Mouse (Mus musculus): ENCODE data around the gene Gramd1a. TPM values are rescaled to one million over a fixed set of nuclear protein-coding genes. Genes with fewer than 3 reads are reported as not detected.
A peak's percentile ranks its signal among the peaks of the same experiment; 100 is the strongest.

Gene Gramd1a
- polyA plus RNA-seq, 1 experiment from 2014 or later, result 212 TPM

DNA sequence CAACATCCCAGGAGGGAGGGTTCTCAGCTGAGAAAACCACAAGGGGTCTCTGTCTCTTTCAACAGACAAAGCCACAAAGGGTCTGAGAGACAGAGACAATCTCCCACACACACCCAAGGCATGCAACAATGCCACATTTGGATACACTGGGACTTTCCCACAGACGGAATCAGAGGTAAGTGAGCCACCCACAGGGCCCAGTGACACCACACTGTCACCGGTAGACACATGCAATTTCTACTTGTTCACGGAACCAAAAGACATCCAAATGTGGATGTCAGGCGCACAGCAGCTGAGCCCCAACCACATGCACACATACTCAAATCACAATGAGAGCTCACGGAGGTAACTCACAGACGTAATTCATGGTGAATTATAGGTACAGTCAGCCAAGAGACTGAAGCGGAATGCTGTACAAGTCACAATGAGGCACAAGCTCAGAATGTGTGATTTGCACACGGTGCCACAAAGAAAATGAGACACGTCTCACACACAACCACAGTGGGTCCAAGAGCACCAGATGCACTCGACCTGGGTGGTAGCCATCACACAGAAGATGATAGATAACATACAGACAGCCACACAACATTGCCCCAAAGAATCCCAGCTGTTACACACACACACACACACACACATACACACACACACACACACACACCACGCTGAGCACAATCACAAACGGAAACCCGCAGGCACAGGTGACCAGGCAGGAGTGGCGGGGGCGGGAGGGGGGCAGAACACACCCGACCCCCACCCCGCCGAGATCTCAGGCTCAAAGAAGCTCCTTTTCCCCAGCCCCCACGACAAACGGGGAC, 5.7 kb downstream of the Gramd1a start:
- Histone ChIP-seq H3K4me3 (replicated peaks) (peak overlapping the region; percentile 76), H3K36me3 (no peaks in the 10 kb centered on the region), H3K4me2 (peak overlapping the region; percentile 83), H3K9ac (replicated peaks) (peak overlapping the region; percentile 99), H3K4me1 (peaks cover 54% of the 10 kb centered on the region), H3K27me3 (replicated peaks) (no peaks in the 10 kb centered on the region), H3K27ac (replicated peaks) (peak overlapping the region; percentile 99), H3K9me3 (replicated peaks) (no peaks in the 10 kb centered on the region)
- WGBS, result under 1% methylated on average over 20 of the region's 20 CpGs
- ATAC-seq (ENCODE audit: low FRiP score), result peak; percentile 11; the same call in 1 of the 2 replicates

DNA sequence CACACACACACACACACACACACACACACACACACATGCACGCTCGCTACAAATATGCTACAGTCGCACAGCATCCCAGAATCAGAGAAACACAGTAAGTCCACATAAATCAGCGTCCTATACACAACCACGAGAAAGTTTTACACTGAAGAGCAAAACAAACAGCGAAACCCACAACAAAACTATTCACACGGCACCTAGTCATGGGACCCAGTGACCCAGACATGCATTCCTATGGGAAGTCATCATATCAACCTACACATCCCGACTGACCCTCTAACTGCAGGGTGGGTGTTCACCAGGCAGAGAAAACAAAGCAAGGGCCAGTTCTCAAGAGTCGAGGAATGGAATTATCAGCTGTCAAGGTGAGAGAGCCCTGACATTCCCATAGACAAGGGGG, 6.4 kb downstream of the Gramd1a start:
- Histone ChIP-seq H3K4me2 (peak overlapping the region; percentile 83), H3K9ac (replicated peaks) (peak overlapping the region; percentile 99), H3K27ac (replicated peaks) (peak overlapping the region; percentile 99), H3K27me3 (replicated peaks) (no peaks in the 10 kb centered on the region), H3K4me3 (replicated peaks) (peak overlapping the region; percentile 76), H3K36me3 (no peaks in the 10 kb centered on the region), H3K9me3 (replicated peaks) (no peaks in the 10 kb centered on the region), H3K4me1 (peaks cover 54% of the 10 kb centered on the region)
- WGBS, result 26% methylated on average over 9 of the region's 9 CpGs
- peak; percentile 0; the same call in 1 of the 2 replicates for ATAC-seq (ENCODE audit: low FRiP score)

- H3K27me3 ChIP-seq (replicated peaks), result no peaks in the 10 kb centered on the region
- H3K9me3 ChIP-seq (replicated peaks), result no peaks in the 10 kb centered on the region
- peak; percentile 5; the same call in 1 of the 2 replicates for ATAC-seq (ENCODE audit: low FRiP score)
These were observed 6.9 kb downstream of the Gramd1a start for GRCm38 (mm10) chr7:31148756-31149155.

GRCm38 (mm10) chr7:31148086-31148485, 7.6 kb downstream of the Gramd1a start:
- Histone ChIP-seq H3K27me3 (replicated peaks) (no peaks in the 10 kb centered on the region), H3K4me2 (peak overlapping the region; percentile 83), H3K36me3 (peaks cover 6% of the 10 kb centered on the region), H3K4me1 (peaks cover 54% of the 10 kb centered on the region), H3K4me3 (replicated peaks) (peak overlapping the region; percentile 76), H3K9me3 (replicated peaks) (no peaks in the 10 kb centered on the region), H3K9ac (replicated peaks) (peak overlapping the region; percentile 99), H3K27ac (replicated peaks) (peak overlapping the region; percentile 99)
- 63% methylated on average over 3 of the region's 3 CpGs for WGBS
- no peak for ATAC-seq (ENCODE audit: low FRiP score)

More at GRCm38 (mm10) chr7:31148756-31149155, 6.9 kb downstream of the Gramd1a start:
- WGBS, result 2% methylated on average over 9 of the region's 9 CpGs
- Histone ChIP-seq H3K4me3 (replicated peaks) (peak overlapping the region; percentile 76), H3K4me1 (peaks cover 54% of the 10 kb centered on the region), H3K36me3 (no peaks in the 10 kb centered on the region), H3K27ac (replicated peaks) (peak overlapping the region; percentile 99), H3K9ac (replicated peaks) (peak overlapping the region; percentile 99), H3K4me2 (peak overlapping the region; percentile 83)

DNA sequence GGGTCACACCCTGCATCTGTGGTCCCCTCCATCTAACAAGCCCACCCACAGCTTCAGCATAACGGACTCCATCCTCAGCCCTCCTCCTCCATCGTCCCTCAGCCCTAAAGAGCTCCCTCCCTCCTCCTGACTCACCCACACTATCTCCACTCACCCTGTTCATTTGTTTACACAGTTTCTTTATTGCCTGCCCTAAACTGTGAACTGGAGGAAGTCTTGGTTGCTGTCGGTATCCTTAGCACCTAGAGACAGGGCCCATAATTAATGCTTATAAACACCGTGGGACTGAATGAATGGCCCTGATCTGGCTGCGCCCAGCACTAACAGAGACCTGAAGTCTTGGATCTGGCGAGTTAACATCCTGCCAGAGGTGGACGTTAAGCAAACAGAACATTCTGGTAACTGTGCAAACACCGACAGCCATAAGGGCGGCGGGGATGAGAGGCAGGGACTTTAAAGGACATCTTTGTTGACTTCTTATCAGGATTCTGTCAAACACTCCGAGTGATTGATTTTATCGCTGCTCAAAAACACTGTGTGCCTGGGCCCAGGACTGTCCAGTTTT, 10.0 kb downstream of the Gramd1a start:
- peaks cover 43% of the 10 kb centered on the region for H3K4me1 ChIP-seq
- ATAC-seq (ENCODE audit: low FRiP score), result no peak

DNA sequence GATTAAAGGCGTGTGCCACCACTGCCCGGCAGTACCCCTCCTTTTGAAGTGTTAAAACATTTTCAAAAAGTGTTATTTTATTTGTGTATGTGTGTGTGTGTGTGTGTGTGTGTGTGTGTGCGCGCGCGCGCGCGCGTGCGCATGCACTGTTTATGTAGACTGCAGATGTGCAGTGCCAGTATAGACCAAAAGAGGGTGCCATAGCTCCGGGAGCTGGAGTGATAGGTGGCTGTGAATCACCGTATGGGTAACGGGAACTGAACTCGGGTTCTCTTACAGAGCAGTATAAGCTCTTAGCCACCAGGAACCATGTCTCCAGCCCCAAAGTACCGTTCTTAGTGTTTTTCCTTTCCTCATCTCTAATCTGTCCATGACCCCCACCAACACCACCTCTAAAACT, 10.8 kb downstream of the Gramd1a start:
- H3K4me3 ChIP-seq (replicated peaks), result no peak overlapping the region
- no peak overlapping the region for H3K27ac ChIP-seq (replicated peaks)
- WGBS, result 98% methylated on average over 16 of the region's 16 CpGs
- H3K9ac ChIP-seq (replicated peaks), result no peak overlapping the region
- no peak overlapping the region for H3K4me2 ChIP-seq
- H3K4me1 ChIP-seq, result peaks cover 43% of the 10 kb centered on the region
- no peak for ATAC-seq (ENCODE audit: low FRiP score)
- H3K27me3 ChIP-seq (replicated peaks), result no peaks in the 10 kb centered on the region
- no peaks in the 10 kb centered on the region for H3K9me3 ChIP-seq (replicated peaks)
- H3K36me3 ChIP-seq, result peaks cover 37% of the 10 kb centered on the region

More for the DNA sequence above, 10.0 kb downstream of the Gramd1a start:
- Histone ChIP-seq H3K4me3 (replicated peaks) (no peak overlapping the region), H3K36me3 (peaks cover 30% of the 10 kb centered on the region), H3K9me3 (replicated peaks) (no peaks in the 10 kb centered on the region), H3K27me3 (replicated peaks) (no peaks in the 10 kb centered on the region), H3K27ac (replicated peaks) (peak overlapping the region; percentile 23; the same call in 1 of the 2 replicates), H3K4me2 (no peak overlapping the region), H3K9ac (replicated peaks) (no peak overlapping the region)
- whole genome bisulfite sequencing, result 42% methylated on average over 12 of the region's 12 CpGs

- Histone ChIP-seq H3K4me2 (no peak overlapping the region), H3K4me1 (peaks cover 7% of the 10 kb centered on the region), H3K4me3 (replicated peaks) (no peak overlapping the region), H3K9ac (replicated peaks) (no peak overlapping the region), H3K27ac (replicated peaks) (no peak overlapping the region), H3K27me3 (replicated peaks) (no peaks in the 10 kb centered on the region), H3K9me3 (replicated peaks) (no peaks in the 10 kb centered on the region), H3K36me3 (peaks cover 76% of the 10 kb centered on the region)
- ATAC-seq (ENCODE audit: low FRiP score), result no peak
- WGBS, result 95% methylated on average over 10 of the region's 10 CpGs
These were observed 14.8 kb downstream of the Gramd1a start for GRCm38 (mm10) chr7:31140941-31141340.

GRCm38 (mm10) chr7:31140302-31140701, 15.4 kb downstream of the Gramd1a start:
- ATAC-seq (ENCODE audit: low FRiP score), result no peak
- H3K27me3 ChIP-seq (replicated peaks), result no peaks in the 10 kb centered on the region
- H3K4me1 ChIP-seq, result peaks cover under 1% of the 10 kb centered on the region; the same call in 1 of the 2 replicates
- peaks cover 83% of the 10 kb centered on the region for H3K36me3 ChIP-seq
- H3K4me2 ChIP-seq, result no peak overlapping the region
- no peak overlapping the region for H3K9ac ChIP-seq (replicated peaks)
- WGBS, result 87% methylated on average over 4 of the region's 4 CpGs
- no peak overlapping the region for H3K27ac ChIP-seq (replicated peaks)
- H3K4me3 ChIP-seq (replicated peaks), result no peak overlapping the region
- no peaks in the 10 kb centered on the region for H3K9me3 ChIP-seq (replicated peaks)

DNA sequence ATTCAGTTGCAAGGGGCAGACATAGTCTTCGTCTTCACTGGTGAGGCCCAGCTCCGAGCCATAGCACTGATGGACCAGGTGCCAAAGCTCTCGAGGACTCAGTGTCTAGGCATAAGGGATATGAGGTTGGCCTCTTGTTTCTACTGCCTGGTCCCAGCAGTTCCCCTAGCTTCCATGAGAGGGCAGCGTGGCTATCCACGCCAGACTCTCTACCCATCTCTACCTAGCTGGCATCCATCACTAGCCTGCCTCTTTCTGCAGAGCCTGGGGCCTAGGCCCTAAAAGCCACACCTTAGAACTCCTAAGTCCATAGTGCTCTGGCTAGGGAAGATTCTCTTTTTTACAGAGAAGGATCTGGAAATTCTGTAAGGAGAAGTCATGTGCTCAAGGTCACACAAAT, 15.9 kb downstream of the Gramd1a start:
- Histone ChIP-seq H3K27me3 (replicated peaks) (no peaks in the 10 kb centered on the region), H3K36me3 (peaks cover 88% of the 10 kb centered on the region), H3K4me2 (no peak overlapping the region), H3K9ac (replicated peaks) (no peak overlapping the region), H3K27ac (replicated peaks) (no peak overlapping the region), H3K9me3 (replicated peaks) (no peaks in the 10 kb centered on the region), H3K4me3 (replicated peaks) (no peak overlapping the region), H3K4me1 (no peaks in the 10 kb centered on the region)
- ATAC-seq (ENCODE audit: low FRiP score), result peak; percentile 48; the same call in 1 of the 2 replicates
- WGBS, result 69% methylated on average over 5 of the region's 5 CpGs

GRCm38 (mm10) chr7:31135717-31136116, 20.0 kb downstream of the Gramd1a start:
- Histone ChIP-seq H3K9ac (replicated peaks) (no peak overlapping the region), H3K27me3 (replicated peaks) (no peaks in the 10 kb centered on the region), H3K27ac (replicated peaks) (no peak overlapping the region), H3K4me1 (no peaks in the 10 kb centered on the region), H3K36me3 (peaks cover 96% of the 10 kb centered on the region), H3K4me2 (no peak overlapping the region), H3K9me3 (replicated peaks) (no peaks in the 10 kb centered on the region), H3K4me3 (replicated peaks) (no peak overlapping the region)
- 90% methylated on average over 10 of the region's 10 CpGs for WGBS
- ATAC-seq (ENCODE audit: low FRiP score), result no peak

DNA sequence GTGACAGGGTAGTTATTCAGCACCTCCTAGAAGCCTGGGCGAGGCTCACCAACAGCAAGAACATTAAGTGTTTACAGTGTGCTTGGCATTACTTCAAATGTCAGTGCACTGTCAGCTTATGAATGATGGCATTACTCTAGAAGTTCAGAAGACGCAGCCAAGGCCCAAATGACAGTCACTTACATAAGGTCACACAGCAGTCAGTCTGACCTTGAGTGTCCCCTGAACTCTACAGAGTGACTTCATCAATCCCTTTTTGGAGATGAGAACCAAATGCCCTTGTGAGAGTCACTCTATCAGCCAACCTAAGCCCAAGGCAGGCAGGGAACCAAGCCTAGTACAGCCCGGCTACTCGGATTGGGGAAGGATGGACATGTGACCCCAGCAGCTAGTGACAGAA, 23.8 kb downstream of the Gramd1a start:
- Histone ChIP-seq H3K27ac (replicated peaks) (no peak overlapping the region), H3K4me2 (no peak overlapping the region), H3K4me3 (replicated peaks) (no peak overlapping the region), H3K36me3 (peaks cover 86% of the 10 kb centered on the region), H3K4me1 (peaks cover 8% of the 10 kb centered on the region), H3K27me3 (replicated peaks) (no peaks in the 10 kb centered on the region), H3K9ac (replicated peaks) (no peak overlapping the region), H3K9me3 (replicated peaks) (no peaks in the 10 kb centered on the region)
- WGBS, result 92% methylated on average over 4 of the region's 4 CpGs
- ATAC-seq (ENCODE audit: low FRiP score), result no peak

DNA sequence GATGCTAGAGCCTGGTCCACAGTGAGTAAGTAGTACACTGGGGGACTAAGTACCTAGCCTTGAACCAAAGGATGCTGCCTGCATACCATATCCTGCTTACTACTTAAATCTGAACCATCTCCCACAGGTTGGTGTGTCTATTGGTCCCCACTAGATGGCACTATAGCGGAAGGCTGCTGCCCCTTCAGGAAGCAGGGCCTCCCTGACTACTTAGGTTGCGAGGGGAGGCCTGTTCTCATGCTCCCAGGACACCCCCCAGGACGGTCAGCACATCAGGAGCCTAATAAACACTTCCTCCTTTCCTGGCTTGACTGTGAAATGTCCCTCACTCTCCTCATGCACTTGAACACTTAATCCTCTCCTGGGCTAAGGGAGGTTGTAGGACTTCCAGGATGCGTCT, 24.9 kb downstream of the Gramd1a start:
- 36% methylated on average over 4 of the region's 4 CpGs for WGBS
- ATAC-seq (ENCODE audit: low FRiP score), result no peak
- peaks cover 76% of the 10 kb centered on the region for H3K36me3 ChIP-seq
- H3K9ac ChIP-seq (replicated peaks), result no peak overlapping the region
- no peak overlapping the region for H3K27ac ChIP-seq (replicated peaks)
- H3K27me3 ChIP-seq (replicated peaks), result peaks cover 4% of the 10 kb centered on the region
- H3K4me3 ChIP-seq (replicated peaks), result no peak overlapping the region
- no peaks in the 10 kb centered on the region for H3K9me3 ChIP-seq (replicated peaks)
- peaks cover 16% of the 10 kb centered on the region for H3K4me1 ChIP-seq
- no peak overlapping the region for H3K4me2 ChIP-seq

Measured in neural tube, embryonic 15.5 days (tissue).